Mouse (Mus musculus): Measurements from ENCODE around the gene Nsun7. TPM values are rescaled to one million over a fixed set of nuclear protein-coding genes. Genes with fewer than 3 reads are reported as not detected.

Nsun7 gene
- polyA plus RNA-seq (2015; fragmentation: Nextera tagmentation; extraction: Ambion mirVana): 2.7 and 2.9 TPM in 2 replicates

GRCm38 (mm10) chr5:66259756-66260448 is at the start of gene Nsun7:
Nsun7 (plus strand) TSS chr5:66259897.
- Histone ChIP-seq H3K4me1 (ENCODE audit: control insufficient read depth, insufficient read depth, low read depth, low read length) (peaks cover 4% of the 10 kb centered on the region), H3K27ac (ENCODE audit: low read depth, low read length) (peak within 1 kb of the TSS; percentile 68), H3K9ac (ENCODE audit: low read depth, low read length) (peak within 1 kb of the TSS; percentile 82), H3K4me2 (ENCODE audit: low read length) (peak within 1 kb of the TSS; percentile 97), H3K9me3 (ENCODE audit: control insufficient read depth, low read length) (no peaks in the 10 kb centered on the region), H3K4me3 (ENCODE audit: low read length) (peak within 1 kb of the TSS; percentile 69), H3K36me3 (ENCODE audit: control insufficient read depth, insufficient read depth, low read length) (no peaks in the 10 kb centered on the region), H3K27me3 (replicated peaks; ENCODE audit: control insufficient read depth, insufficient read depth, low read length) (no peaks in the 10 kb centered on the region)
- ATAC-seq: peak; percentile 95
- 0% methylated on average over 41 of the region's 44 CpGs for WGBS

- Histone ChIP-seq H3K4me2 (ENCODE audit: low read length) (no peak overlapping the region), H3K9ac (ENCODE audit: low read depth, low read length) (no peak overlapping the region), H3K4me1 (ENCODE audit: control insufficient read depth, insufficient read depth, low read depth, low read length) (peaks cover 2% of the 10 kb centered on the region; the same call in 1 of the 2 replicates), H3K9me3 (ENCODE audit: control insufficient read depth, low read length) (no peaks in the 10 kb centered on the region), H3K4me3 (ENCODE audit: low read length) (no peak overlapping the region), H3K27me3 (replicated peaks; ENCODE audit: control insufficient read depth, insufficient read depth, low read length) (no peaks in the 10 kb centered on the region), H3K27ac (ENCODE audit: low read depth, low read length) (no peak overlapping the region), H3K36me3 (ENCODE audit: control insufficient read depth, insufficient read depth, low read length) (no peaks in the 10 kb centered on the region)
- ATAC-seq: no peak
- 60% methylated on average over 7 of the region's 7 CpGs for WGBS
Measured at GRCm38 (mm10) chr5:66214395-66214935, 45.2 kb upstream of the Nsun7 start.

- H3K27me3 ChIP-seq (replicated peaks; ENCODE audit: control insufficient read depth, insufficient read depth, low read length): no peaks in the 10 kb centered on the region
- H3K4me1 ChIP-seq (ENCODE audit: control insufficient read depth, insufficient read depth, low read depth, low read length): peaks cover 2% of the 10 kb centered on the region
- ATAC-seq: no peak
- H3K9me3 ChIP-seq (ENCODE audit: control insufficient read depth, low read length): no peaks in the 10 kb centered on the region
- H3K9ac ChIP-seq (ENCODE audit: low read depth, low read length): no peak overlapping the region
- H3K4me2 ChIP-seq (ENCODE audit: low read length): no peak overlapping the region
- H3K4me3 ChIP-seq (ENCODE audit: low read length): no peak overlapping the region
- H3K36me3 ChIP-seq (ENCODE audit: control insufficient read depth, insufficient read depth, low read length): no peaks in the 10 kb centered on the region
- H3K27ac ChIP-seq (ENCODE audit: low read depth, low read length): no peak overlapping the region
- WGBS: 67% methylated on average over 10 of the region's 10 CpGs
Measured at GRCm38 (mm10) chr5:66215569-66216277, 44.0 kb upstream of the Nsun7 start.

GRCm38 (mm10) chr5:66219692-66220091 is 40.0 kb upstream of the Nsun7 start:
- H3K9ac ChIP-seq (ENCODE audit: low read depth, low read length): no peak overlapping the region
- 58% methylated on average over 6 of the region's 6 CpGs for WGBS
- no peaks in the 10 kb centered on the region for H3K36me3 ChIP-seq (ENCODE audit: control insufficient read depth, insufficient read depth, low read length)
- no peak overlapping the region for H3K4me3 ChIP-seq (ENCODE audit: low read length)
- no peak overlapping the region for H3K4me2 ChIP-seq (ENCODE audit: low read length)
- H3K27me3 ChIP-seq (replicated peaks; ENCODE audit: control insufficient read depth, insufficient read depth, low read length): no peaks in the 10 kb centered on the region
- no peak for ATAC-seq
- no peak overlapping the region for H3K27ac ChIP-seq (ENCODE audit: low read depth, low read length)
- H3K9me3 ChIP-seq (ENCODE audit: control insufficient read depth, low read length): no peaks in the 10 kb centered on the region
- peaks cover 2% of the 10 kb centered on the region for H3K4me1 ChIP-seq (ENCODE audit: control insufficient read depth, insufficient read depth, low read depth, low read length)

GRCm38 (mm10) chr5:66220620-66221019 is 39.1 kb upstream of the Nsun7 start:
- no peaks in the 10 kb centered on the region for H3K27me3 ChIP-seq (replicated peaks; ENCODE audit: control insufficient read depth, insufficient read depth, low read length)
- no peak overlapping the region for H3K4me2 ChIP-seq (ENCODE audit: low read length)
- no peaks in the 10 kb centered on the region for H3K36me3 ChIP-seq (ENCODE audit: control insufficient read depth, insufficient read depth, low read length)
- 87% methylated on average over 9 of the region's 9 CpGs for WGBS
- no peak overlapping the region for H3K4me3 ChIP-seq (ENCODE audit: low read length)
- no peaks in the 10 kb centered on the region for H3K9me3 ChIP-seq (ENCODE audit: control insufficient read depth, low read length)
- peaks cover 2% of the 10 kb centered on the region for H3K4me1 ChIP-seq (ENCODE audit: control insufficient read depth, insufficient read depth, low read depth, low read length)
- H3K27ac ChIP-seq (ENCODE audit: low read depth, low read length): no peak overlapping the region
- H3K9ac ChIP-seq (ENCODE audit: low read depth, low read length): no peak overlapping the region
- no peak for ATAC-seq

- Histone ChIP-seq H3K36me3 (ENCODE audit: control insufficient read depth, insufficient read depth, low read length) (no peaks in the 10 kb centered on the region), H3K27me3 (replicated peaks; ENCODE audit: control insufficient read depth, insufficient read depth, low read length) (no peaks in the 10 kb centered on the region), H3K4me3 (ENCODE audit: low read length) (no peak overlapping the region), H3K9me3 (ENCODE audit: control insufficient read depth, low read length) (no peaks in the 10 kb centered on the region), H3K27ac (ENCODE audit: low read depth, low read length) (no peak overlapping the region), H3K9ac (ENCODE audit: low read depth, low read length) (no peak overlapping the region), H3K4me2 (ENCODE audit: low read length) (no peak overlapping the region), H3K4me1 (ENCODE audit: control insufficient read depth, insufficient read depth, low read depth, low read length) (peaks cover 2% of the 10 kb centered on the region)
- 90% methylated on average over 15 of the region's 15 CpGs for WGBS
- ATAC-seq: no peak
Measured at GRCm38 (mm10) chr5:66222916-66223315, 36.8 kb upstream of the Nsun7 start.

GRCm38 (mm10) chr5:66226526-66226925 is 33.2 kb upstream of the Nsun7 start:
- Histone ChIP-seq H3K27ac (ENCODE audit: low read depth, low read length) (no peak overlapping the region), H3K27me3 (replicated peaks; ENCODE audit: control insufficient read depth, insufficient read depth, low read length) (no peaks in the 10 kb centered on the region), H3K4me2 (ENCODE audit: low read length) (no peak overlapping the region), H3K4me3 (ENCODE audit: low read length) (no peak overlapping the region), H3K9ac (ENCODE audit: low read depth, low read length) (no peak overlapping the region), H3K9me3 (ENCODE audit: control insufficient read depth, low read length) (no peaks in the 10 kb centered on the region), H3K36me3 (ENCODE audit: control insufficient read depth, insufficient read depth, low read length) (no peaks in the 10 kb centered on the region), H3K4me1 (ENCODE audit: control insufficient read depth, insufficient read depth, low read depth, low read length) (no peaks in the 10 kb centered on the region)
- WGBS: 92% methylated on average over 7 of the region's 7 CpGs
- no peak for ATAC-seq

GRCm38 (mm10) chr5:66231660-66232269 is 27.9 kb upstream of the Nsun7 start:
- Histone ChIP-seq H3K36me3 (ENCODE audit: control insufficient read depth, insufficient read depth, low read length) (no peaks in the 10 kb centered on the region), H3K27ac (ENCODE audit: low read depth, low read length) (no peak overlapping the region), H3K4me2 (ENCODE audit: low read length) (no peak overlapping the region), H3K27me3 (replicated peaks; ENCODE audit: control insufficient read depth, insufficient read depth, low read length) (no peaks in the 10 kb centered on the region), H3K9ac (ENCODE audit: low read depth, low read length) (no peak overlapping the region), H3K4me3 (ENCODE audit: low read length) (no peak overlapping the region), H3K4me1 (ENCODE audit: control insufficient read depth, insufficient read depth, low read depth, low read length) (no peaks in the 10 kb centered on the region), H3K9me3 (ENCODE audit: control insufficient read depth, low read length) (no peaks in the 10 kb centered on the region)
- 90% methylated on average over 8 of the region's 8 CpGs for WGBS
- ATAC-seq: no peak

GRCm38 (mm10) chr5:66232456-66232855 is 27.2 kb upstream of the Nsun7 start:
- H3K36me3 ChIP-seq (ENCODE audit: control insufficient read depth, insufficient read depth, low read length): no peaks in the 10 kb centered on the region
- WGBS: 60% methylated on average over 3 of the region's 3 CpGs
- no peak overlapping the region for H3K4me2 ChIP-seq (ENCODE audit: low read length)
- H3K4me1 ChIP-seq (ENCODE audit: control insufficient read depth, insufficient read depth, low read depth, low read length): no peaks in the 10 kb centered on the region
- no peak overlapping the region for H3K27ac ChIP-seq (ENCODE audit: low read depth, low read length)
- no peaks in the 10 kb centered on the region for H3K27me3 ChIP-seq (replicated peaks; ENCODE audit: control insufficient read depth, insufficient read depth, low read length)
- H3K9me3 ChIP-seq (ENCODE audit: control insufficient read depth, low read length): no peaks in the 10 kb centered on the region
- no peak overlapping the region for H3K4me3 ChIP-seq (ENCODE audit: low read length)
- H3K9ac ChIP-seq (ENCODE audit: low read depth, low read length): no peak overlapping the region
- ATAC-seq: no peak
